Mouse (Mus musculus) C2C12 (cell line): Measurements from ENCODE around the gene Ugt1a10. TPM values are rescaled to one million over a fixed set of nuclear protein-coding genes. Genes with fewer than 3 reads are reported as not detected.
"Not testable (repeated sequence)": the region's sequence is repeated elsewhere in the genome, so short reads cannot be mapped to it uniquely, and the experiment has no call there.

ENCODE experiments used
- H3K27me3 ChIP-seq: one replicate; pipeline ENCODE4 v1.6.1; 2011; ENCODE audit not compliant: control insufficient read depth, insufficient read depth, insufficient read length
- H3K36me3 ChIP-seq: one replicate; pipeline ENCODE4 v1.6.1; 2011; ENCODE audit not compliant: control insufficient read depth, insufficient read depth
- H3K4me3 ChIP-seq: one replicate; pipeline ENCODE4 v1.5.1; 2011; ENCODE audit warnings: mild to moderate bottlenecking, control low read depth; ENCODE audit not compliant: poor library complexity, insufficient read depth, severe bottlenecking
- H3K79me2 ChIP-seq: one replicate; pipeline ENCODE4 v1.6.1; 2011; ENCODE audit not compliant: control insufficient read depth, insufficient read depth
- H3K79me3 ChIP-seq: one replicate; pipeline ENCODE4 v1.6.1; 2011; ENCODE audit warnings: low read depth, control low read depth
- H3ac ChIP-seq: one replicate; pipeline ENCODE3; 2011; ENCODE audit warnings: low read depth; ENCODE audit not compliant: control insufficient read depth, insufficient read length
- CEBPB ChIP-seq: IDR thresholded peaks from one replicate; pipeline ENCODE4 v1.6.1; 2011; ENCODE audit warnings: low read depth, mild to moderate bottlenecking, control low read depth, moderate library complexity
- CTCF ChIP-seq: IDR thresholded peaks from one replicate; pipeline ENCODE4 v1.5.1; 2011; ENCODE audit not compliant: control insufficient read depth, insufficient read depth, insufficient read length
- FOSL1 ChIP-seq: IDR thresholded peaks from one replicate; pipeline ENCODE4 v1.8.0; 2011; ENCODE audit warnings: mild to moderate bottlenecking, low read length; ENCODE audit not compliant: poor library complexity, insufficient read depth, severe bottlenecking
- MAX ChIP-seq: IDR thresholded peaks from one replicate; pipeline ENCODE4 v1.6.1; 2011; ENCODE audit warnings: mild to moderate bottlenecking, control low read depth
- MYOD1 ChIP-seq: IDR thresholded peaks from one replicate; pipeline ENCODE4 v1.6.1; 2011; ENCODE audit warnings: low read depth; ENCODE audit not compliant: control insufficient read depth, insufficient read length
- MYOG ChIP-seq: IDR thresholded peaks from one replicate; pipeline ENCODE4 v1.6.1; 2011; ENCODE audit not compliant: control insufficient read depth, insufficient read length; ENCODE audit errors: extremely low read depth
- USF1 ChIP-seq: IDR thresholded peaks from one replicate; pipeline ENCODE4 v1.6.1; 2011; ENCODE audit warnings: low read depth, mild to moderate bottlenecking, control low read depth, moderate library complexity
- polyA plus RNA-seq: library from polyadenylated mRNA; unstranded; fragments of >200 nt; fragmentation: generic; extraction: Trizol; gene quantifications from one replicate; pipeline ENCODE4 v1.2.1, GENCODE M21; 2012; ENCODE audit warnings: missing spikeins

The Ugt1a10 gene
- polyA plus RNA-seq, 1 experiment = not detected

DNA sequence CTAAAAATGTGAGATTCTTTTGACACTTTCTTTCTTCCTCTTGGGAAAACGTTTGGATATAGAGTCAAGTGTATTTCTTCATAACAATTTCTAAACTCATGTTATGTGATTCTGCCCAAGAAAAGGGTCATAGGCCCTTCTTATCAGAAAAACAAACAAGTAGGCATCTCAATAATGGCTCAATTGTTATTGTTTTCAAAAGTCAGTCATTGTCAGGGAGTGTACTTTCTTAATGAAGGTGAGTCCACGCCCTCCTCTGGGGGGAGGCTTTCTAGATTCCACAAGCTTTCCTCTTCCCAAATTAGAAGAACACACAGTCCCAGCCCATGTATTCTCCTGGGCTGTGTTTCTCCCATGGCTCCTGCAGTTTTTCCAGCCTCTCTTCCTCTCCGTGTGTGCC is 32.3 kb downstream of the Ugt1a10 start, which contains the start of gene Ugt1a8:
TSS of gene Ugt1a8 (plus strand) at position 301 of the 400 bp plus-strand sequence.
- Histone ChIP-seq H3K4me3 (no peak within 1 kb of the TSS), H3K27me3 (peaks cover 14% of the 10 kb centered on the region), H3K36me3 (no peaks in the 10 kb centered on the region), H3ac (no peak within 1 kb of the TSS), H3K79me3 (no peaks in the 10 kb centered on the region), H3K79me2 (no peaks in the 10 kb centered on the region)
- TF ChIP-seq MAX = no peak
- TF ChIP-seq FOSL1 = no peak
- no peak for TF ChIP-seq CEBPB
- TF ChIP-seq USF1 = no peak
- TF ChIP-seq CTCF = no peak
- TF ChIP-seq MYOD1 = no peak
- no peak for TF ChIP-seq MYOG

DNA sequence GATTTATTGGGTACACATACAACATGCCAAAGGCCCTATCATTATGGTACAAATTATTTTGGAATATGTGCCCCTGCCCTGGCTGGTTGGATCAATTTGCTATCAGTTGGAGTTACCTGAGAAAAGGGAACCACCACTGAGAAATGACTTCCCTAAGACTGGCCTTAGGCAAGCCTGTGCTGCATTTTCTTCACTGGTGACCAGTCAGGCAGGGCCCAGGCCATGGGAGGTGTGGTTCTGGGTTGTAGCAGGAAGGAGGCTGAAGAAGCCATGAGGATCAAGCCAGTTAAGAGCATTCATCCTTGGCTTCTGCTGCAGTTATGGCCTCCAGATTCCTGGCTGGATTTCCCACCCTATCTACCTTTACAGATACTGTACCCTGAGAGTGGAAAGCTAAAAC is 37.2 kb downstream of the Ugt1a10 start:
- Histone ChIP-seq H3K4me3 (no peak overlapping the region), H3ac (no peak overlapping the region), H3K36me3 (no peaks in the 10 kb centered on the region), H3K27me3 (peaks cover 13% of the 10 kb centered on the region), H3K79me2 (no peaks in the 10 kb centered on the region), H3K79me3 (no peaks in the 10 kb centered on the region)
- TF ChIP-seq MYOD1 (no peak), FOSL1 (no peak), MYOG (no peak), MAX (no peak), USF1 (no peak), CEBPB (no peak), CTCF (no peak)

DNA sequence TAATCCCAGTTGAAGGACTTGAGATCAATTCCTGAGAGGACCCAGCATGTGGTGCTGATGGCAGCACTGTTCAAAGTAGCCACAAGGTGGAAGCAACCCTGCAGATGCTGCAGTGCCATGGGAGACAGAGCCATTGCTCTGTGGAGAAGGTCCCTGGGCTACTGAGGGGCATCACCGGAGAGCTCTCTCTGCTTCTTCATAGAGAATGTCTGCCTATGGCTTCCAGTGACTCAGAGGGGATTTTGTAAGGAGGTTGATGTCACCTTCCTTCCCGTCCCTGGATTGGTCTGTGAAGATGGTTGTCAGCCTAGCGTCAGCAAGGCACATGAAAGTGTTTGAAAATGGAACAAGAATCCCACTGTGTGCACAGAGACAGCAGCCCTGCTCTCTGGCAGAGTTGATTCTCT is 39.1 kb downstream of the Ugt1a10 start:
- not testable (repeated sequence) for H3K36me3 ChIP-seq, H3ac ChIP-seq, H3K27me3 ChIP-seq, H3K79me2 ChIP-seq, H3K4me3 ChIP-seq, H3K79me3 ChIP-seq
- peak; percentile 2 for TF ChIP-seq CTCF

DNA sequence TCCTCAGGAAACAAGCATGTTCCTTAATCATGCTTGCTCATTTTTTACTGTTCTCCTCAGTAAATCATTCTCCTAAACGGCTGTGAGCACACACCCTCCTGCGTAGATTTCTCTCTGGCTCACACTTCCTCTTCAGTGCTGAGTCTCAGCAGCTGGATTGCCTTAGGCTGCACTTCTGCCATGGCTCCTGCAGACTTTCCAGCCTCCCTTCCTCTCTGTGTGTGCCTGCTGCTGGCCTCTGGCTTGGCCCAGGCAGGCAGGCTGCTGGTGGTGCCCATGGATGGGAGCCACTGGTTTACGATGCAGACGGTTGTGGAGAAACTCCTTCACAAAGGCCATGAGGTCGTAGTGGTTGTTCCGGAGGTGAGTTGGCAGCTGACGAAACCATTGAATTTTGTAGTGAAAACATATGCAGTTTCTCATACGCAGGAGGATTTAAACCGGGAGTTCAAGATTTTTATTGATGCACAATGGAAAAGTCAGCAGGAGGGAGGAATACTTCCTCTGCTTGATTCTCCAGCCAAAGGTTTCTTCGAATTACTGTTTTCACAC is 39.8 kb downstream of the Ugt1a10 start, which contains the start of gene Ugt1a7c:
TSS of gene Ugt1a7c (plus strand) at position 122 of the 552 bp plus-strand sequence.
- Histone ChIP-seq H3K27me3 (peaks cover 5% of the 10 kb centered on the region), H3K4me3 (no peak within 1 kb of the TSS), H3K79me3 (no peaks in the 10 kb centered on the region), H3ac (no peak within 1 kb of the TSS), H3K36me3 (no peaks in the 10 kb centered on the region), H3K79me2 (no peaks in the 10 kb centered on the region)
- TF ChIP-seq MYOD1 (no peak), FOSL1 (no peak), CTCF (no peak), USF1 (no peak), MAX (no peak), MYOG (no peak), CEBPB (no peak)

DNA sequence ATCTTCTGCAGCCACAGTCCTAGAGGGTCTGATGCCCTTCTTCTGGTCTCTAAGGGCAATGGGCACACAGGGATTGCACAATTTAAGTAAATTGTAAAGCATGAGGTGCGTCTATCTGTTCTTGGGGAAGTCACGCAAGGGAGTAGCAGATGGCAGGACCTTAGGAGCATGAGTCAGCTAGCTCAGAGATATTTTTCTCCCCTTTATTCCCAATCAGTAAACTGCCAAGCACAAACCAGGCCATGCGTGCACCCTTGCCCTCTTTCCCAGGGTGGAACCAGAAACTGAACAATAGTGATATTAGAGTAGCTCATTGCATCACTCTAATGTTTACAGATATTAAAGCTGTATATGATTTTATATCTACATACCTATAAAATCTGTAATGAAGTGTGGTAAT is 43.4 kb downstream of the Ugt1a10 start:
- not testable (repeated sequence) for H3K79me3 ChIP-seq, H3K36me3 ChIP-seq

DNA sequence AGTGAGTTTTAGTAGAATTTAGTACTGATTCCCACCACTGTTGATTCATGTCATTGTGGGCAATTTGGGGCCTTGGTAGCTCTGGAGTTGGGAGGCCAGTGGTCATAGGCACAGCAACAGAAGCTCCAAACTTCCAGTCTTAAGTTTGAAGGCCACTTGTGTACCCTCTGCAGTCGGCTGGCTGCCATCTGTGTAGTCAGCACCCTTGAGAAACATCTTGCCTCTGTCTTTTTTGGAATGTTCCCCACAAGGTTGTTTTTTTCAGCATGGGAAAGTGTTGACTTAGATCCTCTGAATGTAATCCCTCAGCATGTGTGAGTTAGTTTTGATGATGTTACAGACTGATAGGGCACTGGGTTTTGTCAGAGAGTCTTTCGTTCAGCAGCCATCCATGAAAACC is 44.5 kb downstream of the Ugt1a10 start:
- H3K4me3 ChIP-seq = not testable (repeated sequence)

More for the DNA sequence above, 43.4 kb downstream of the Ugt1a10 start:
- H3K4me3 ChIP-seq, H3K27me3 ChIP-seq, H3ac ChIP-seq, H3K79me2 ChIP-seq: not testable (repeated sequence)

DNA sequence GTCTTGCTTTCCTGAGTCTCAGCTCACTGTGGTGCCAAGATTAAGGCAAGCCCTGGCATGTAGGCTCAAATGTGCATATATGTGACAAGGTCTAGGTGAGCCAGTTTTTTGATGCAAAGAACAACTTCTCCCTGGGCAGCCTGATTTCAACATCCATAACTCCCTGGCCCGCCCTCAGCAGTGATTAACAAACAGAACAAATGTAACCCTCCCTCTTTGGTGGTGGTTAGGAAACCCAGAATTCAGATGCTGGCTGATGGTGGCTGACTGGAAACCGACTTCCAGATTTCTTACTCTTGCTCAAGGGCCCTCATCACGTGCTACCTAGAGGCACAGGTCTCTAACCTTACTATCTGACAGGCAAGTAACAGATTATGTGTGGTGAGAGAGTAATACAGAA is 47.8 kb downstream of the Ugt1a10 start, which contains the start of gene Ugt1a6b:
TSS of gene Ugt1a6b (plus strand) at position 234 of the 400 bp plus-strand sequence.
- not testable (repeated sequence) for H3K79me2 ChIP-seq, H3K4me3 ChIP-seq, H3K79me3 ChIP-seq, H3ac ChIP-seq, H3K36me3 ChIP-seq, H3K27me3 ChIP-seq

More for the DNA sequence above, 44.5 kb downstream of the Ugt1a10 start:
- not testable (repeated sequence) for H3ac ChIP-seq, H3K27me3 ChIP-seq, H3K79me2 ChIP-seq, H3K79me3 ChIP-seq, H3K36me3 ChIP-seq

DNA sequence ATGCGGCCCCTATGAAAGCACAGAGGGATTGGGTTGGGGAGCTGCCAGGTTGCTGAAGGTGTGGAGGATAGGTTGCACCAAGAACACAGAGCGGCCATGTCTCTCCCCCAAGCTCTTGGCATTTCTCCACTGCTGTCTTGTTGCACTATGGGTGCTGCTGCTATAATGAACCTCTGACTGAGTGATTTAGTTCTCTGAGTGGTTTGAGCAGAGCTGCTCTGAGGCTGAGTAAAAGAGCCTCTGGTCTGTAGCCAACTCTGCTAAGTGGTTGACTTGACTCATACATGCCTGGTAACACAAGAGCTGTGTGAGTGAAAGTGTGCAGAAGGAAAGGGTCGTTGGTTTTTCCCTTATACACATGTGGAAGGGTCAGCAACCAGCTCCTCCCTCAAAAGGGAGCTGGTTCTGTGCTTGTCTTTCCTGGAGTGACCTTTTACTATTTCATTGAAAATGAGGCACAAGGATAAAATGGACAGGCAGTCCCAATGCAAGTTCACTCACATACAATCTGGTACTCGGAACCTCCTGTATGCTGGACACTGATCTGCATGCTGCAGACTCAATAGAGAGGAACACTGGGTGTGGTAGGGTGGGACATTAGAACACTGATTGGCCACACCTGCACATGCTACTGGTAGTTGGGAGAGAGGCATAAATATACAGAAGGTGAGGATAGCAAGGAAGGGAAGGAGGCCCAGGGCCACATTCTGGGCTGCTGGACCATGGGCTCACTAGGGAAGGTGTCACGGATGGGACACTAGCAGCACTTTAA is 48.7 kb downstream of the Ugt1a10 start:
- not testable (repeated sequence) for H3K36me3 ChIP-seq, H3K27me3 ChIP-seq

More for the DNA sequence above, 48.7 kb downstream of the Ugt1a10 start:
- not testable (repeated sequence) for H3K4me3 ChIP-seq, H3K79me3 ChIP-seq, H3K79me2 ChIP-seq, H3ac ChIP-seq
